Mouse (Mus musculus) heart, adult 18-20 months (tissue): ENCODE data around the gene Mgat3. TPM values are rescaled to one million over a fixed set of nuclear protein-coding genes. Genes with fewer than 3 reads are reported as not detected.
A peak's percentile ranks its signal among the peaks of the same experiment; 100 is the strongest.

ENCODE experiments used
- DNase-seq, 2 experiments: peaks; one replicate each; pipeline ENCODE4 v3.0.0; 2021 to 2022; ENCODE audit warnings: mixed read lengths in 1 of 2
- long read RNA-seq, 2 experiments: library from polyadenylated mRNA; stranded (forward); transcript quantifications; one replicate each; pipeline ENCODE4 v2.0.0; 2021
- total RNA-seq, 2 experiments: library from RNA; stranded (reverse); gene quantifications; 2 replicates each; pipeline ENCODE4 v1.2.3; 2021

The Mgat3 gene
- total RNA-seq: 1 to 10 TPM; 4.3 to 5.2 TPM
- long read RNA-seq, experiment 1, full-length matches to known transcripts: 2 of 8 reads
- long read RNA-seq, experiment 1, partial matches to known transcripts: 4 of 8 reads
- long read RNA-seq, experiment 1, other reads (novel, unspliced or antisense): 2 of 8 reads
- long read RNA-seq, experiment 2, partial matches to known transcripts: 1 of 2 reads
- long read RNA-seq, experiment 2, other reads (novel, unspliced or antisense): 1 of 2 reads

DNA sequence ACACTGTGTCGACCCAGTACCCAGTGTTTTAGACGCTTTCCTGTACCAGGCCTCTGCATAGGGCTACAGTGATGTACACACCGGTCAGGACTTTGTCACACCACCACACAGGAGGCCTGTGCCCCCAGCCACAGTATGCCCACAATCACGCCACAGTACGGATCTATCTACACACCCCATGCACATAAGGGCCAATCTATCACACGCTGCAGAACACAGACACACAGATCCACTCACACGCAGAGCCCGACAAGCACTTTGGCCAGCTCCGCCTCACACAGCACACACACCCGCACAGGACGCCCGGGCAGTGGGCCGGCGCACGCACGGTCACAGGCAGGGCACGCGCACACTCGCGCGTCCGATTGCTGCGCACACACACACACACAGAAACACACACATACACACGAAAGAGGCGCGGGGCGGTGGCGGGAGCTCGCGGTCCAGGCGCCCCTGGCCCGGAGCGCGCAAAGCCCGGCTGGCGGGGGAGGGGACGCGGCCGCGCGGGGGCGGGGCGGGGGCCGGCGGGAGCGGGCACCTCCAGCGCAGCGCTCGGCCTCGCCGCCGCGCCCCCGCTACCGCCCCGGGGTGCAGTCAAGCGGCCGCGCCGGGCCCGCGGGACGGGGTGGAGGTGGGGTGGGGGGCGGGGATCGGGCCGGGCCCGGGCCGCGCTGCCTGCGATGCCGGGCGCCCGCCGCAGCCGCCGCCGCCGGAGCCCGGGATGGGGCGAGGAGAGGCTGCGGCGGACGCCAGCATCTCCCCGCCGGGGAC lies at the start of gene Mgat3:
TSS of gene Mgat3 (plus strand) at position 721 of the 771 bp plus-strand sequence.
- DNase-seq: no peak

DNA sequence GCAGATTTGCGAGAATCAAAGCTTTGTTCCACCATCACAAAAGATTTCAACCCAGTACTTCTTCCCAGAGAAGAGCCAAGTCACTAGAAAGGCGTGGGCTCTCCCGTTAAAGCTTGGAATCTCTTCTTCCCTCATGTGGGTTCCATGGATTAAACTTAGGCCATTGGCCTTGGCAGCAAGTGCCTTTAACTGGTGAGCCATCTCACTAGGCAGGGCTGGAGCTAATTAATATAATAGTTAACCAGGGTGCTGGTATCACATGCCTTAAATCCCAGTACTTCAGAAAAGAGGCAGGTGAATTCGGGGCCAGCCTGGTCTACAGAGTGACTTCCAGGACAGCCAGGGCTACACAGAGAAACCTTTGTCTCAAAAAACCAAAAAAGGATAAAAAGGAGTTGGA lies 48.9 kb upstream of the Mgat3 start:
- DNase-seq: no peak

DNA sequence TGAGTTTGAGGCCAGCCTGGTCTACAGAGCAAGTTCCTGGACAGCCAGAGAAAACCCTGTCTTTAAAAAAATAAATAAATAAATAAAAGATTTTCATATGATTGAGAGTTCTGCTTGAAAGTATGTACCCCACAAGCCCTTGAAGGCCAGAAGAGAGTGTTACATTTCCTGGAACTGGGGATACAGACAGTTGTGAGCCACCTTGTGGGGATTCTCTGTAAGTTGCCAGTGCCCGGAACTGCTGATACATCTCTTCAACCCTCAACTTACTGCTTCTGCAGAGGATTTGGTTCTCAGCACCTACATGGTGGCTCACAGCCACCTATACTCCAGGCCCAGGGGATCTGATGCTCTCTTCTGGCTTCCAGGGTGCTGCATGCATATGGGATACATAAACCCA lies 46.3 kb upstream of the Mgat3 start:
- DNase-seq: no peak

DNA sequence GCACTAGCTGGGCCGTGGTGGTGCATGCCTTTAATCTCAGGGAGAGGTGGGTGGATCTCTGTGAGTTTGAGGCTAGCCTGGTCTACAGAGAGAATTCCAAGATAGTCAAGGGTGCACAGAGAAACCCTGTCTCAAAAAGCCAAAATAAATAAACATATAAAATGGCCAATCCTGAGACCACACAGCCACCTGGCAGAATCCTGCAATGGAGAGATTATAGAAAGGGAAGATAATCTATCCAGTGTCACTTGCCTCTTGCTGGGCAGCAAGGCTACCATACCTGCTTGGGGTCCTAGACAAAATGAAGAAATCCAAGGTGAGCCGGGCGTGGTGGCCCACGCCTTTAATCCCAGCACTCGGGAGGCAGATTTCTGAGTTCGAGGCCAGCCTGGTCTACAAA lies 43.5 kb upstream of the Mgat3 start:
- DNase-seq: no peak

DNA sequence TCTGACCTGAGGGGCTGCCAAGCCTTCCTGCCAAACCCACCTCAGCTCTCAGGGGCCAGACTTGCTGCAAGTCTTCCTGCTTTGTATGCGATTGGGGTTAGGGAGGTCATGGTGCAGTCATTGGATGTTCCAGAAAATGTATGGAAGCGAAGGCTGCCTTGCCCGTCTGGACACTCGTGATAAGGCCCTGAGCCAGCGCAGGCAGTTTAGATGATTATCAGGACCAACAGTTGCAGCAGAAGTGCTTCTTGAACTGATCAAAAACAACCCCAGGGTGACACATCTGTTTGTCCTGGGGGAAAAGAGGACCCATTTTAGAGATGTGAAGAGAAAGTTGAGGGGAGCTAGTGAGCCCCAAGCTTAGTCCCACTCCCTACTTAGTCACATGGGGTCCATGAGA lies 42.8 kb upstream of the Mgat3 start:
- no peak for DNase-seq

DNA sequence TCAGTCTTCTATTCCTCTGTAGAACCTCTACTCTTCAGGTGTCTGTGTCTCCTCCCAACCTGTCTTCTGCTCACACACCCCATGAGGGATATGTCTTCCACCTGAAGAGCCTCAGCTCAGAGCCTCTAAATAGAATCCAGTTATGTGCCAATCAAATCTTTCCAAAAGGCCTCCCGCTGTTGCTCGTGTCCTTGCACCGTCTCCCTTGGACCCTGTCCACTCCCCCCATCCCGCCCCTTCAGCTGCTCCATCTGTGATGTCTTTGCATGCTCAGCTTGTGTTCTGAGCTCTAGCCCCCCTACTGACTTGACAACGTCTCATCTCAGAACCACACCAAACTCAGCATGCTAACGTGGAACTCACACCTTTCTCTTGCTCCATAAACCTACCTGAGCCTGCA lies 42.1 kb upstream of the Mgat3 start:
- no peak for DNase-seq

DNA sequence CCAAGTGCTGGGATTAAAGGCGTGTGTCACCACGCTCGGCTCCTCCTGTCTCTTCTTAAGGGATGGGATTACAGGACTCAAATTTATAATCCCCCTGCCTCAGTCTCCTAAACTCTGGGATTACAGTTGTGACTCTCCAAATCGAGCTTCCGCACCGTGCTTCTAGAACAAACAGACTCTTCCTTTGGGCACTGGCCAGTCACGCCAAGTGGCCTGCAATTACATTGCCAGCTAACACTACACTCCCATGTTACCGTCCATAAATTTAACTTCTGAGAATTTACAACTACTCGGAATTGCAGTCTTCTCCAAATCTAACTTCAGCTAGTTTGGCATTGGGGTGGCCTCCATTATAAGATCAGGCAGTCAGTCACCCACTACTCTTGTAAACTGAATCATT lies 41.1 kb upstream of the Mgat3 start:
- DNase-seq: no peak

DNA sequence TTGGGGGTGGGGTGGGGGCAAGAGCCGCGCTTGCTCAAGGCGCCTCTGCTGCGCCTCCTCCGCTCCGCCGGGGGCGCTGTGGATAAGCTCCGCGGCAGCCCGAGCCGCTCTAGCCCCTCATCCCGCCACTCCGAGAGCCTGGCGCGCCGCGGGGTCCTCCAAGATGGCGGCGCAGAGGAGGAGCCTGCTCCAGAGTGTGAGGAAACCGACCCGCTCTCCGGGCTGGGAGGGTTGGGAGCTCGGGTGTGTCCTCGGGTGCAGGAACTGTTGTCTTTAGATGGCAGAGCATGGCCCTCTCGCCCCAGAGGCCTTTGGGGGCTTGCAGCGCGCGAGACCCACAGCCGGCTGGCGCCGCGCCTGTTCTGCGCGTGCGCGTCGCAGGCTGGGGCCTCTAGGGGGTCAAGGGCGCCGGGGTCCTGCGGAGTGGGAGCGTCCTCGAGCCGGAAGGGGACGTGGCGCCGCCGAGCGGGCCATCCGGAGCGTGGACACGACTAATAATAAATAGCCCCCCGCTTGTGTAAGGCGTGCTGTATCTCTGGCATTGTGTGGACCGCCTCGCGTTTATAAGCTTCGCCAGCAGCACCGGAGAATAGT lies 40.4 kb upstream of the Mgat3 start, which contains the start of gene Tab1:
TSS of gene Tab1 (plus strand) at position 135 of the 594 bp plus-strand sequence.
- DNase-seq: peak; percentile 93 to 94

DNA sequence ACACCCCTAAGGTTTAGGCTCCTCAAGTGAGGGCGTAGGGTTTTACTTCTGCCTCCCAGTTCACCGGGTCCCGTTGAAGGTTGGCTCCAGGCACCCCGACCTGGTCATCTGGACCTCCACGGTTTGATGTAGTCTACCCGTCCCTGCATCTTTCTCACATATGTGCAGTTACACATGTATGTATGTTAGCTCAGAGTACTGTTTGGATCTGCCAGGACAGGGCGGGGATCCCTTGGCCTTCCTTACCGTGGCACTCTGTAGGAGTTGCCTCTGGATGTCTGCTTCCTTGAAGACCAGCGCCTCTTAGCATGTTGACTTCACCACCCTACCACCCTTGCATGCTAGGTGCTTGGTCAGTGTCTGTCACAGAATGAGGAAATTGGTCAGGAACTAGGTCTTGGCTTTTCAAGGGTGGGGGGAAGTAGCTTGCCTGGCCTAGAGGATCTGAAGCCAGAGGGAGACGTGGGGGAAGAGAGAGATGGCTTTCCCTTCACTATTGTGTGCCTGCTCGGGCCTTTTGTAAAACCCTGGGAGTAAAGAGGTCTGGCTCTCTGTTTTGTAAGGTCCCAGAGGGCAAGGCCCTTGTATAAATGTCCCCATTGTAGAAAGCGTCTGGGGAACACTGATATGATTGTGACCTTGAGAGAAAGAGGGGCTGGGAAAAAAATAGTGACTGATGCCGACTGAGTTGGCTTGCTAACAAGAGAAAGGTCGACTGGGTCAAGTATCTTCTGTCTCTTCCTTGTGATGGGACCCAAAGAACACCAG lies 39.7 kb upstream of the Mgat3 start:
- DNase-seq: peak in 1 of 2 experiments; percentile 40

DNA sequence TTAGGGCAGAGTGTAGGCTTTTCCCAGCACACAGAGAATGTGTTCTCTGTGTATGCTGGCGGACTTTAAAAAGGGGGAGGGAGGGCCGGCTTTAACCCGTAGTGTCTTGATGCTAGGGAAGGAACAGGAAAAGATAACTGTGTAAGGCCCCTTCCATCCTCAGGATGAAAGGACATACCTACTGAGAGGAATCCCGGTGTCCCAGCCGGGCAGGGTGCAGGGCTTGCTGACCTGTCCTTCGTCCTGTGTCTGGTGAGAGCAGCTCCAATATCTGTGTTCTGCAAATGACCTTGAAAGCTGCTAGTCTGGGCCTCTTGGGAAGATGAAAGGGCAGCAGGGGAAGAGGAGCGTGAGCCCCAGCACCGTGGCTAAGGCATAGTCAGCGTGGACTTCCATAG lies 39.1 kb upstream of the Mgat3 start:
- DNase-seq: peak; percentile 50

DNA sequence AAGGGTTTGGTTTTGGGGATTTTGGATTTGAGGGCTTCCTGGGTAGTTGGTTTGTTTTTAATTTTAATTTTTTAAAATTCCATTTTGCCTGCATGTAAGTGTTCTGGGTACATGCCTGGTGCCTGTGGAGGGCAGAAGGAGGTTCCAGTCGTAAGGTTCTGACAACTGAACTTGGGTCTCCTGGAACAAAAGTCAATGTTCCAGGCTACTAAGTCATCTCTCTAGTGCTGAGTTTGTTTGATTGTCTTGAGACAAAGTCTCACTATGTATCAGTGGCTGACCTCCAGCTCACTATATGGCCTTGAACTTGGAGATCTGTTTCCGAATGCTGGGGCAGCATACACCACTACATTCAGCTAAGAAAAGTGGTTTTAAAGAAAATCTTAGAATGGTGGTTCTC lies 38.0 kb upstream of the Mgat3 start:
- no peak for DNase-seq

DNA sequence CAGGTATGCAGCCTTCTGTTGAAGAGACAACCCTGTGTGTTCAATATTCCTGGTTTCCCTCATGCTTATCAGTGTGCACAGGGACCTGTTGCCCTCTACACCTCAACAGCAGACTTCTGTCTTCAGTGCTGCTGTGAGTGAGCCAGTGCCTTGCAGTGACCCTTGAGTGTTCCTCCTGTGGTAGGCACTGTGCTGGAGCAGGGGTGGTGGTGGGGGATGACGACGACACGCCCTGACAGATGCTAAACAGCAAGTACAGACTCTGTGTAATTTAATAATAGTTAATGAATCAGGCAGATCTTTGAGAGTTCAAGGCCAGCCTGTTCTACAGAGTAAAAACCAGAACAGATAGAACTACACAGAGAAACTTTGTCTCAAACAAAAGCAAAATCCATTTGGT lies 36.9 kb upstream of the Mgat3 start:
- DNase-seq: no peak

DNA sequence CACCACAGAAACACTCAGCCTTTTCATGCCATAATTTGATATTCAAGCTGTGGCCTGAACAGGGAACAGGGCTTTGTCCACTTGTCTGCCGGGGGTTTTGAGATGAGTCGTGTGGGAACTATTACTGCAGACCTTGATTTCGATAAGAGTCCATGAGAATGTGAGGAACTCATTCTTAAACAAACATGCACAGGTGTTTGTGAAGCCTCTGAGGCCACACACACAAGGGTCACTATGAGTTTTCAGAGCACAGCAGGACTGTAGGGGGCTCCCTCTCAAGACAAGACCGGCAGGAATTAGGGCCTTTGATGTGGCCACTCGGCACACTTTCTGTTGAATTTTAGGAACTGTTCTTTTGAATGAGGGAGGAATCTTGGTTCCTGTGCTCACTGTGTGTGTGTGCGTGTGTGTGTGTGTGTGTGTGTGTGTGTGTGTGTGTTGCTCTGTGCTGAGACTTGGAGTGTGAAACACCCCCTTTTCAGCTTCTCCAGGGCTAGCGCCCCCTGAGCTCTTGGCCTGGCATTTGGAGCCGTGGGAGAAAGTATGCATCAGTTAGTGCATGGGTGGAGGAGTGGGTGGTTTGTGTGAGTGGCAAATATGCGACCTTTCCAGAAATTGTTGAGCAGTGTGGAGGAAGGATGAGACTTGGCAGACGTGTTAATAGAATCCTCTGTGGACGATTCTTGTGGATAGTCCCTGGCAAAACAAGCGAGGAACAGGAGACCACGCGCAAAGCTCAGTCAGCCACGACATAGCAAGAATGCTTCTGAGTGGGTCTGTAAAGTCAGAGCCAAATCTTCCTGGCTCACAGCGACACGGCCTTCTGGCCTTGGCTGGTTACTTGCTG lies 35.4 kb upstream of the Mgat3 start:
- DNase-seq: no peak

DNA sequence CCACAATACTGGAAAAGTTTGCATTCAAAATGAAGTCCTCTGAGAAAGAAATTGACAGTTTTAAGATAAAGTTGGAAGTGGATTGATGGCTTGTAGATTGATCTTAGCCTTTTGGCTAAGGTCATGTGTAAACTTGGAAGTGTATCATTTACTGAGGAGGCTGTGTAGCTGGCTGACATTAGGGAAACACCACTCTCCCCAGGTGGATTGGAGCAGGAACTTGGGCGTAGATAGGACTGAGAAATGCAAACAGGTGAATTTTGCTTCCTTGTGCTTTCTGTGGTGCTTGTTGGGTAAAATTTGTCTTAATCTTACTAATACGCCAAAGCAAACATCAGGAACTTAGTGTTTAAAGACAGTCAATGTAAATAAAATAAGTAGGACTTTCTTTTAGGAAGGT lies 33.2 kb upstream of the Mgat3 start:
- no peak for DNase-seq

DNA sequence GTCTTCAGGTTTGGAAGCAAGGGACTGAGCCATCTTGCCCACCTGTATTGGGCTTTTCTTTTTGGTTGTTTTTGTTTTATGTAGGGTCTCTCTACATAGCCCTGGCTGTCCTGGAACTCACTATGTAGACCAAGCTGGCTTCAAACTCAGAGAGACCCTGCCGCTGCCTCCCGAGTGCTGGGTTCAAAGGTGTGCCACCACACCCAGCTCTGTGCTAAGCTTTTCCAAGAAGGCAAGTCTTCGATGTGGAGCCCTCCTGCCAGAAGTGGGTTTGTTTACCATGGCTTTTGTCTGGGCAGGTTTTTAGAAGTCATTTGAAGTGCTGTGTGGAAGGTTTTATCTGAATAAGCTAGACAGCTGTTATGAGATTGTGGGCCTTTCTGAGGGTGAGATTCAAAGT lies 32.6 kb upstream of the Mgat3 start:
- DNase-seq: no peak

DNA sequence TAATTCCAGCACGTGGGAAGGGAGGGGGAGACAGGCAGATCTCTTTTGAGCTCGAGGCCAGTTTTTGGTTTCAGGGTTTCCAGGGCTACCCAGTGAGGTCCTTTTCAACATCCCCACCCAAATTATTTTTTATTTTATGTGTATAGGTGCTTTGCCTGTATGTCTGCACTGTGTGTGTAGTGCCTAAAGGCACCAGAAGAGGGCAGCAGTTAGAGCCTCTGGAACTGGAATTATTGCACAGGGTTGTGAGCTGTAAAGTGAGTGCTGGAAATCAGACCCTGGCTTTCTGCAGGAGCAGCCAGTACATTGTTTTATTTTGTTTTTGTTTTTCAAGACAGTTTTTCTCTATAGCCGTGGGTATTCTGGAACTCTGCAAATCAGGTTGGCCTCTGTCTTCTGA lies 31.4 kb upstream of the Mgat3 start:
- no peak for DNase-seq

DNA sequence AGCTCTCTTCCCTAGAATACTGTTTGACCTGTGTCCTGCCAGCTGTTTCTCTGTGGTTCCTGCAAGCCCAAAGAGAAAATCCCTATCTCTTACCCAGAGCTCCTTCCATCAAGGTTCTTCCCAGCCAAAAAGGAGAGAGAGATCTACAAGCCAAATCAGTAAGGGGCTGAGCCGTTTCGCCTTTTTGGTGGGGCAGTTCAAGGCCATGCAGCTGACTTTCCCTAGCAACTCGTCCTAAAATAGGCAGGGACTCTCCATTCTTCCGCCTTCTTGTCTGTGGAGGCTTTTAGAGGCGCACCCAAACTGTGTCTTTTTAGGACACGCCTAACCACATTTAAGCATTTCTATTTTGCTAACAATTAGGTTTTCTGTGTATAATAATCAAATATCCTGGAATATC lies 29.8 kb upstream of the Mgat3 start:
- DNase-seq: no peak

DNA sequence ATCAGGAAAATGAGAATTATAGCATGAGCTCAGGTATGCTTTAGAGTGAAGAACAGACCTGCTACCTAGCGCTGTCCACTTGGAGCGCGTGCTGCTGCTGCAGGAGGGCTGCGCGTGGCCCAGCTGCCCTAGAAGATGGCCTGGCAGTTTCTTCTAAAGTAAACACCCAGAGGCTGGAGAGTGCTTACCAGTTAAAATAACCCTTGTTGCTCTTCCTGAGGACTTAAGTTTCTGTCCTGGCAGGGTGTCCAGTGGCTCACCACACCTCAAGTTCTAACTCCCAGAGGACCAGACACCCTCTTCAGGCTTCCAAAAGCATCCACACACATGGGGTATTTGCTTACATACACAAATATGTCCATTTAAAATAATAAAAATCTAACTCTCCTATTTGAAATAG lies 28.1 kb upstream of the Mgat3 start:
- no peak for DNase-seq

DNA sequence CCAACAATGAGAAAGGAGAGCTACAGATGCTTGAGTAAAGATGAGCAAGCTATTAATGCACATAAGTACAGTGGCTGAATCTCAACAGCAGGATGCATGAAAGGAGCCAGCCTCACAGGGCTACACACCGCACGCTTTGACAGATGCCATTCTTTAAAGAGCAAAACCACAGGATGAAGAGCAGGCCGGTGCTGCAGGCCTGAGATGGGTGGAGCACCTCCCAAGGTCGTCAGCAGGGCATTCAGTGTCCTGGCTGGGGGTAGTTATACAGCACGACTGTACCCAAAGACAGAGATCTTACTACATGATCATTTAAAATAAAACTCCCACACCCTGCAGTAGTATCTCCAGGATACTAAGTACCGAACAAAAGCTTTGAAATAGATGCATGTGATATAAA lies 27.4 kb upstream of the Mgat3 start:
- no peak for DNase-seq

DNA sequence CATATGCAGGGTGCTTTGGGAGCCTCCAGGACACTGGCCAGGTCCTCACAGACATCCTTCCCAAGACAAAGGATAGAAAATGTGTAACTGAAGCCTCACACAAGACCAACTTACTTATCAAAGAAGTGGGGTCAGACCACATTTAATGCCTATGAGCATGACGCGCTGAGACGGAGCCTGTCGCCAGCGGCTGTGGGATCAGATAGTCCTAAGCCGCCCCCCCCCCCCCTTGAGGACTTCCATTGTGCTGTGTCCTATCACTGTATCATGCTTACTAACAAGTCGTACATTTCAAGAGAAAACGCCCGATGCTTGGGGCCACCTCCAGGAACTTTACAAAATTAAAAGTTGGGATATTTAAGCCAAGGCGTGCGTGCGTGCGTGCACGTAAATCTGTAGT lies 26.4 kb upstream of the Mgat3 start:
- no peak for DNase-seq

DNA sequence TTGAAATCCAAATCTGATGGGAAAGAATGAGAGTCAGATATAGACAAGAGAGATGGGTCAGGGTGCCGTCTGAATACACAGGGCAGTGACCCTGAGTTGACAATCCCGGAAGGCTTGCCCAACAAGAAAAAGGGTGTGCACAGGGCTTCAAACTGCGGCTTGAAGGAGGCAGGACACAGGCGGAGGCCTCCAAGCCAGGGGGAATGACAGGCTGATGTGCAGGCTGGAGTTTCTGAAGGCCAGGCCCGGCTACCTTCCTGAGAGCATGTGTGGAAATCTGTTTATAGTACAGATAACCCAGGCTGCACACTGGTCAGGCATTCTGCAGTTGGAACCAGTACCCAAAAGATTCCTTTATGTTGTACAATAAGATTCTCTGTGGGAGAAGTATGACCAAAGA lies 26.0 kb upstream of the Mgat3 start:
- DNase-seq: no peak

DNA sequence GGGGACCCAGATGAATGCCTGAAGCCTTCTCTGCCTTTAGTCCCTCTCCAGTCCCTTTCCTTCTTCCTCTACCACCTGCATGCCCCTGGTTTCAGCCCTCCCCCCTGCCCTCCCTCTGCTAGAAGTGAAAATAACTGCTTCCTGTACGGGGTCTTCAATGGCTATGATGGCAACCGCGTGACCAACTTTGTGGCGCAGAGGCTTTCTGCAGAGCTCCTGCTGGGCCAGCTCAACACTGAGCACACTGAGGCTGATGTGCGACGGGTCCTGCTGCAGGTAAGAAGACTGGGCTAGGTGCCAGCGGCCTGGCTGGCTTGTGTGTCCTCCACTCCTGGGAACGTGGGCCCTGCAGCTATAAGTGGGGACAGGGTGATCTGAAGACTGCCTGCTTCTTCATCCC lies 25.0 kb upstream of the Mgat3 start:
- DNase-seq: no peak
